Mouse (Mus musculus) bone marrow macrophage, adult 2 months (primary cell): ENCODE data around the gene Eral1.

Experiments
- CTCF ChIP-seq: IDR thresholded peaks from 2 replicates; pipeline ENCODE4 v1.5.1; 2012; ENCODE audit warnings: low read depth, mild to moderate bottlenecking, low read length, moderate library complexity
- POLR2A ChIP-seq: IDR thresholded peaks from 2 replicates; pipeline ENCODE4 v1.6.1; 2012; ENCODE audit warnings: mild to moderate bottlenecking, low read depth, low read length, borderline replicate concordance

- TF ChIP-seq POLR2A (no peak), CTCF (no peak)
Measured at GRCm38 (mm10) chr11:78129458-78129857, 49.3 kb upstream of the Eral1 start.
